Mouse (Mus musculus): ENCODE results near the gene Ppm1e. TPM values are rescaled to one million over a fixed set of nuclear protein-coding genes. Genes with fewer than 3 reads are reported as not detected.
"Not testable (repeated sequence)": the region's sequence is repeated elsewhere in the genome, so short reads cannot be mapped to it uniquely, and the experiment has no call there.

Gene Ppm1e
- polyA plus RNA-seq, 1 experiment = 0.80 TPM

- Histone ChIP-seq H3K4me1 (ENCODE audit: control insufficient read depth, insufficient read depth, insufficient read length, low read length) (no peaks in the 10 kb centered on the region), H3K36me3 (ENCODE audit: control insufficient read depth, insufficient read depth, low read length) (no peaks in the 10 kb centered on the region), H3K4me3 (ENCODE audit: low read depth, low read length) (no peak overlapping the region), H3K27ac (ENCODE audit: insufficient read depth, low read depth, low read length) (no peak overlapping the region), H3K27me3 (ENCODE audit: control insufficient read depth, insufficient read depth, low read length) (no peaks in the 10 kb centered on the region)
- no peak for TF ChIP-seq CTCF (IDR thresholded peaks at IDR 0.05; ENCODE audit: extremely low read depth, insufficient read length, insufficient replicate concordance, low read depth, low read length)
- TF ChIP-seq POLR2A (IDR thresholded peaks at IDR 0.05; ENCODE audit: low read depth, low read length) = no peak
- 78% methylated on average over 4 of the region's 4 CpGs for WGBS
Measured at GRCm38 (mm10) chr11:87270446-87270845, 88.4 kb downstream of the Ppm1e start.

GRCm38 (mm10) chr11:87268803-87269202 is 90.0 kb downstream of the Ppm1e start:
- H3K4me3 ChIP-seq (ENCODE audit: low read depth, low read length) = no peak overlapping the region
- WGBS = 80% methylated on average over 2 of the region's 2 CpGs
- no peak overlapping the region for H3K27ac ChIP-seq (ENCODE audit: insufficient read depth, low read depth, low read length)
- H3K36me3 ChIP-seq (ENCODE audit: control insufficient read depth, insufficient read depth, low read length) = no peaks in the 10 kb centered on the region
- H3K4me1 ChIP-seq (ENCODE audit: control insufficient read depth, insufficient read depth, insufficient read length, low read length) = no peaks in the 10 kb centered on the region
- TF ChIP-seq CTCF (IDR thresholded peaks at IDR 0.05; ENCODE audit: extremely low read depth, insufficient read length, insufficient replicate concordance, low read depth, low read length) (no peak), POLR2A (IDR thresholded peaks at IDR 0.05; ENCODE audit: low read depth, low read length) (no peak)
- H3K27me3 ChIP-seq (ENCODE audit: control insufficient read depth, insufficient read depth, low read length) = no peaks in the 10 kb centered on the region

GRCm38 (mm10) chr11:87266246-87266645 is 92.6 kb downstream of the Ppm1e start:
- no peaks in the 10 kb centered on the region for H3K36me3 ChIP-seq (ENCODE audit: control insufficient read depth, insufficient read depth, low read length)
- no peak overlapping the region for H3K27ac ChIP-seq (ENCODE audit: insufficient read depth, low read depth, low read length)
- 51% methylated on average over 4 of the region's 4 CpGs for WGBS
- H3K27me3 ChIP-seq (ENCODE audit: control insufficient read depth, insufficient read depth, low read length) = no peaks in the 10 kb centered on the region
- TF ChIP-seq CTCF (IDR thresholded peaks at IDR 0.05; ENCODE audit: extremely low read depth, insufficient read length, insufficient replicate concordance, low read depth, low read length) (no peak), POLR2A (IDR thresholded peaks at IDR 0.05; ENCODE audit: low read depth, low read length) (no peak)
- no peak overlapping the region for H3K4me3 ChIP-seq (ENCODE audit: low read depth, low read length)
- no peaks in the 10 kb centered on the region for H3K4me1 ChIP-seq (ENCODE audit: control insufficient read depth, insufficient read depth, insufficient read length, low read length)

- no peak for TF ChIP-seq CTCF (IDR thresholded peaks at IDR 0.05; ENCODE audit: extremely low read depth, insufficient read length, insufficient replicate concordance, low read depth, low read length)
- TF ChIP-seq POLR2A (IDR thresholded peaks at IDR 0.05; ENCODE audit: low read depth, low read length) = no peak
- WGBS = 47% methylated on average over 7 of the region's 7 CpGs
Measured at GRCm38 (mm10) chr11:87263946-87264345, 94.9 kb downstream of the Ppm1e start.

GRCm38 (mm10) chr11:87261705-87262104 is 97.1 kb downstream of the Ppm1e start:
- not testable (repeated sequence) for H3K27me3 ChIP-seq (ENCODE audit: control insufficient read depth, insufficient read depth, low read length); H3K4me1 ChIP-seq (ENCODE audit: control insufficient read depth, insufficient read depth, insufficient read length, low read length); H3K4me3 ChIP-seq (ENCODE audit: low read depth, low read length); H3K36me3 ChIP-seq (ENCODE audit: control insufficient read depth, insufficient read depth, low read length); H3K27ac ChIP-seq (ENCODE audit: insufficient read depth, low read depth, low read length)
- 58% methylated on average over 4 of the region's 4 CpGs for WGBS

More at GRCm38 (mm10) chr11:87263946-87264345, 94.9 kb downstream of the Ppm1e start:
- Histone ChIP-seq H3K4me1 (ENCODE audit: control insufficient read depth, insufficient read depth, insufficient read length, low read length) (no peaks in the 10 kb centered on the region), H3K36me3 (ENCODE audit: control insufficient read depth, insufficient read depth, low read length) (no peaks in the 10 kb centered on the region), H3K27me3 (ENCODE audit: control insufficient read depth, insufficient read depth, low read length) (no peaks in the 10 kb centered on the region), H3K4me3 (ENCODE audit: low read depth, low read length) (no peak overlapping the region), H3K27ac (ENCODE audit: insufficient read depth, low read depth, low read length) (no peak overlapping the region)

GRCm38 (mm10) chr11:87259792-87260191 is 99.0 kb downstream of the Ppm1e start:
- Histone ChIP-seq H3K4me1 (ENCODE audit: control insufficient read depth, insufficient read depth, insufficient read length, low read length) (no peaks in the 10 kb centered on the region), H3K27me3 (ENCODE audit: control insufficient read depth, insufficient read depth, low read length) (no peaks in the 10 kb centered on the region), H3K36me3 (ENCODE audit: control insufficient read depth, insufficient read depth, low read length) (no peaks in the 10 kb centered on the region), H3K27ac (ENCODE audit: insufficient read depth, low read depth, low read length) (no peak overlapping the region), H3K4me3 (ENCODE audit: low read depth, low read length) (no peak overlapping the region)
- no peak for TF ChIP-seq CTCF (IDR thresholded peaks at IDR 0.05; ENCODE audit: extremely low read depth, insufficient read length, insufficient replicate concordance, low read depth, low read length)
- TF ChIP-seq POLR2A (IDR thresholded peaks at IDR 0.05; ENCODE audit: low read depth, low read length) = no peak
- 63% methylated on average over 10 of the region's 10 CpGs for WGBS

GRCm38 (mm10) chr11:87257282-87257681 is 101.5 kb downstream of the Ppm1e start:
- Histone ChIP-seq H3K4me1 (ENCODE audit: control insufficient read depth, insufficient read depth, insufficient read length, low read length) (no peaks in the 10 kb centered on the region), H3K4me3 (ENCODE audit: low read depth, low read length) (no peak overlapping the region), H3K27me3 (ENCODE audit: control insufficient read depth, insufficient read depth, low read length) (no peaks in the 10 kb centered on the region), H3K36me3 (ENCODE audit: control insufficient read depth, insufficient read depth, low read length) (no peaks in the 10 kb centered on the region), H3K27ac (ENCODE audit: insufficient read depth, low read depth, low read length) (no peak overlapping the region)
- 87% methylated on average over 5 of the region's 5 CpGs for WGBS
- TF ChIP-seq POLR2A (IDR thresholded peaks at IDR 0.05; ENCODE audit: low read depth, low read length) (no peak), CTCF (IDR thresholded peaks at IDR 0.05; ENCODE audit: extremely low read depth, insufficient read length, insufficient replicate concordance, low read depth, low read length) (no peak)

- no peaks in the 10 kb centered on the region for H3K36me3 ChIP-seq (ENCODE audit: control insufficient read depth, insufficient read depth, low read length)
- H3K27me3 ChIP-seq (ENCODE audit: control insufficient read depth, insufficient read depth, low read length) = no peaks in the 10 kb centered on the region
- H3K4me1 ChIP-seq (ENCODE audit: control insufficient read depth, insufficient read depth, insufficient read length, low read length) = no peaks in the 10 kb centered on the region
- WGBS = 47% methylated on average over 5 of the region's 5 CpGs
- H3K27ac ChIP-seq (ENCODE audit: insufficient read depth, low read depth, low read length) = no peak overlapping the region
- no peak for TF ChIP-seq POLR2A (IDR thresholded peaks at IDR 0.05; ENCODE audit: low read depth, low read length)
- TF ChIP-seq CTCF (IDR thresholded peaks at IDR 0.05; ENCODE audit: extremely low read depth, insufficient read length, insufficient replicate concordance, low read depth, low read length) = no peak
- H3K4me3 ChIP-seq (ENCODE audit: low read depth, low read length) = no peak overlapping the region
Measured at GRCm38 (mm10) chr11:87254149-87254548, 104.7 kb downstream of the Ppm1e start.

Measured in small intestine, adult 2 months (tissue).